Mouse (Mus musculus): Measurements from ENCODE around the gene Obp1a. TPM values are rescaled to one million over a fixed set of nuclear protein-coding genes. Genes with fewer than 3 reads are reported as not detected.

Obp1a gene
- polyA plus RNA-seq (2015; fragmentation: Nextera tagmentation; extraction: Ambion mirVana), result not detected in 2 replicates

GRCm38 (mm10) chrX:78091274-78091673, at the start of gene Obp1a:
TSS of gene Obp1a (minus strand) at chrX:78091374.

DNA sequence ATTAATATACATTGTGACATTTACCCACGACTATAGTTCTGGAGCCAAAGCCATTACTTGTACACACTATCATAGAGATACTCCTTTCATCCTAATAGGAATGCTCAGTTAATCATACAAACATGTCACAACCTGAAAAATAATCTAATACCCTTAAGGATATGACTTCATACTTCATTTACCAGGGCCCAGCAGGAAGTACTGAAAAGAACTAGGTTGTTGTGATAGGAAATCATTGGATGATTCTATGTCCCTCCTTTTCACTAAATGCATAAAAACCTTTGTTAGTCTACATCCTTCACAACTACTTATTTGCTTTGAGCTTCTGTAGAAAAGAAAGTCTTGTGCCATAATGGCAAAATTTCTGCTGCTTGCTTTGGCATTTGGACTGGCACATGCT, 34.0 kb upstream of the Obp1a start, which contains the start of gene Gm5938:
Gene Gm5938 (plus strand): TSS at position 301 of the 400 bp plus-strand sequence.

Other genes starting within 250 kb of the Obp1a start
- not detected in 2 replicates for gene Pbsn, start 237.8 kb downstream of the Obp1a start, polyA plus RNA-seq (2015; fragmentation: Nextera tagmentation; extraction: Ambion mirVana)
- gene Gm14744, start 226.6 kb downstream of the Obp1a start, polyA plus RNA-seq (2015; fragmentation: Nextera tagmentation; extraction: Ambion mirVana), result not detected in 2 replicates
- gene 5430402E10Rik, start 166.3 kb downstream of the Obp1a start, polyA plus RNA-seq (2015; fragmentation: Nextera tagmentation; extraction: Ambion mirVana), result not detected in 2 replicates
- gene Gm5938, start 34.1 kb upstream of the Obp1a start, polyA plus RNA-seq (2015; fragmentation: Nextera tagmentation; extraction: Ambion mirVana), result not detected in 2 replicates
- gene Obp1b, start 95.4 kb upstream of the Obp1a start, polyA plus RNA-seq (2015; fragmentation: Nextera tagmentation; extraction: Ambion mirVana), result not detected in 2 replicates
- not detected in 2 replicates for gene Gm14743, start 154.5 kb upstream of the Obp1a start, polyA plus RNA-seq (2015; fragmentation: Nextera tagmentation; extraction: Ambion mirVana)

All from urinary bladder, postnatal 0 days (tissue).